Mouse (Mus musculus) liver, embryonic 14.5 days (tissue): ENCODE results near the gene Mrln. TPM values are rescaled to one million over a fixed set of nuclear protein-coding genes. Genes with fewer than 3 reads are reported as not detected.
A peak's percentile ranks its signal among the peaks of the same experiment; 100 is the strongest.

ENCODE experiments used
- ATAC-seq: fragments of 200-750 bp; cut with Nextera tagmentation; 2 replicates; pipeline ENCODE4 v1.8.0; 2017; ENCODE audit warnings: moderate number of reproducible peaks, mild to moderate bottlenecking, moderate library complexity; ENCODE audit not compliant: insufficient read depth
- DNase-seq, 3 experiments: peaks; one replicate each; pipeline ENCODE4 v3.0.0-alpha.2; 2012 to 2013; ENCODE audit warnings: low read depth in 3 of 3, low spot score in 3 of 3
- H3K27ac ChIP-seq: fragments of 300-500 bp; sonication (generic); 2 replicates; pipeline ENCODE4 v1.5.1; 2014; ENCODE audit warnings: moderate library complexity, mild to moderate bottlenecking, control low read depth, inconsistent platforms
- H3K27me3 ChIP-seq: fragments of 300-500 bp; sonication (generic); 2 replicates; pipeline ENCODE4 v1.6.1; 2014; ENCODE audit warnings: mild to moderate bottlenecking, low read length, moderate library complexity; ENCODE audit not compliant: control insufficient read depth, insufficient read depth
- H3K36me3 ChIP-seq: fragments of 300-500 bp; sonication (generic); replicated peaks from 2 replicates; pipeline ENCODE4 v1.6.1; 2014; ENCODE audit warnings: low read depth; ENCODE audit not compliant: control insufficient read depth, insufficient read depth
- H3K4me1 ChIP-seq, 2 experiments: fragments of 200-500 bp in 1 of 2; fragments of 300-500 bp in 1 of 2; sonication (generic) in 1 of 2; replicated peaks; 2 replicates each; pipeline ENCODE4 v1.6.1; 2012 to 2014; ENCODE audit warnings: antibody characterized with exemption in 1 of 2, inconsistent platforms in 1 of 2, low read length in 1 of 2; ENCODE audit not compliant: control insufficient read depth in 2 of 2, insufficient read depth in 2 of 2
- H3K4me2 ChIP-seq: fragments of 300-500 bp; sonication (generic); 2 replicates; pipeline ENCODE4 v1.6.1; 2014; ENCODE audit warnings: low read depth, mild to moderate bottlenecking, control low read depth, moderate library complexity
- H3K4me3 ChIP-seq, 2 experiments: fragments of 200-500 bp in 1 of 2; fragments of 300-500 bp in 1 of 2; sonication (generic) in 1 of 2; 2 replicates each; pipeline ENCODE4 v1.5.1; 2012 to 2014; ENCODE audit warnings: low read depth in 2 of 2, low read length in 2 of 2, mild to moderate bottlenecking in 2 of 2, control low read depth in 1 of 2, inconsistent platforms in 1 of 2, moderate library complexity in 1 of 2; ENCODE audit not compliant: insufficient read depth in 1 of 2
- H3K9ac ChIP-seq: fragments of 300-500 bp; sonication (generic); replicated peaks from 2 replicates; pipeline ENCODE4 v1.6.1; 2014; ENCODE audit warnings: mild to moderate bottlenecking, control low read depth, moderate library complexity
- H3K9me3 ChIP-seq: fragments of 300-500 bp; sonication (generic); 2 replicates; pipeline ENCODE4 v1.6.1; 2016; ENCODE audit warnings: low read length, mixed read lengths; ENCODE audit not compliant: control insufficient read depth
- CTCF ChIP-seq: IDR thresholded peaks from 2 replicates; pipeline ENCODE4 v1.5.1; 2016; ENCODE audit warnings: antibody characterized with exemption, low read depth, control low read depth
- EP300 ChIP-seq: IDR thresholded peaks from 2 replicates; pipeline ENCODE4 v1.6.1; 2016; ENCODE audit warnings: antibody characterized with exemption, low read depth
- WGBS: fragments of 180-500 bp; shearing (Covaris S2); extraction: QIAGEN DNeasy Blood & Tissue Kit; methylation state at CpG from one replicate; pipeline ENCODE4 v1.1.7; 2014; ENCODE audit not compliant: insufficient replicate concordance; 5-methylcytosine and 5-hydroxymethylcytosine counted together
- polyA plus RNA-seq, 2 experiments: library from polyadenylated mRNA; depleted of rRNA in 1 of 2; stranded (reverse) in 1 of 2; unstranded in 1 of 2; fragments of >200 nt; fragmentation: Nextera tagmentation in 1 of 2; extraction: Ambion mirVana in 1 of 2; gene quantifications; 2 replicates each; pipeline versions ENCODE4 v1.2.1 to v1.2.3; 2012 to 2014

Gene Mrln
- polyA plus RNA-seq, 2 experiments, result 0.15 TPM; not detected in 1

- 67% methylated on average over 15 of the region's 15 CpGs for WGBS
- Histone ChIP-seq H3K27ac (no peak overlapping the region), H3K36me3 (peaks cover 8% of the 10 kb centered on the region), H3K9me3 (no peaks in the 10 kb centered on the region), H3K4me2 (no peak overlapping the region), H3K4me3 (no peak overlapping the region), H3K9ac (no peak overlapping the region), H3K27me3 (no peaks in the 10 kb centered on the region), H3K4me1 (0 out of 4 replicates have a peak, but pooled peaks cover 0 to 2% of the 10 kb centered on the region in 2 experiments)
- ATAC-seq, result no peak
- TF ChIP-seq EP300 (no peak), CTCF (no peak)
- DNase-seq, result no peak
Observed at GRCm38 (mm10) chr10:70183210-70184080, 21.0 kb upstream of the Mrln start.

DNA sequence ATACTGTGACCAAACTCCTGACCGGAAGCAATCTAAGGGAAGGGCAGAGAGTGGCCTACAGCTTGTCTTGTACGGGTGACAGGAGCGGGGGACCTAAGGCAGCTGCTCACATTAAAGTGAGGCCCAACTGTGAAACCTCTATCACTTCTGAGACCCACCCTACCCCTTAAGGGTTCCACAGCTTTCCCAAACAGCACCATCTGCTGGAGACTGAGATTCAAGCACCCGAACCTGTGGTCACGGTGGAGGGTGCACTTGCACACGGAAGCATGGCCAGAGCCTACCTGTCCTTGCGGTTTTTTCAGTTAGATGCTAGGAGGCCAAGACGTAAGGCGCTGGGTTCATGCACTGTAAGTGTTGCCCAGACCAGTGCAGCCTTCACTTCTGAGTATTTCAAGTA lies 18.3 kb upstream of the Mrln start:
- H3K27me3 ChIP-seq, result no peaks in the 10 kb centered on the region
- no peaks in the 10 kb centered on the region for H3K9me3 ChIP-seq
- H3K4me3 ChIP-seq, result no peak overlapping the region
- no peak overlapping the region for H3K9ac ChIP-seq
- peaks cover 21% of the 10 kb centered on the region for H3K36me3 ChIP-seq
- H3K4me1 ChIP-seq, result no peaks in the 10 kb centered on the region
- H3K4me2 ChIP-seq, result no peak overlapping the region
- 73% methylated on average over 9 of the region's 9 CpGs for WGBS
- no peak overlapping the region for H3K27ac ChIP-seq
- ATAC-seq (0 out of 2 replicates have a peak, but pooled peaks have one; percentile 21), DNase-seq (no peak)
- TF ChIP-seq EP300, result no peak
- peak; percentile 69 for TF ChIP-seq CTCF

DNA sequence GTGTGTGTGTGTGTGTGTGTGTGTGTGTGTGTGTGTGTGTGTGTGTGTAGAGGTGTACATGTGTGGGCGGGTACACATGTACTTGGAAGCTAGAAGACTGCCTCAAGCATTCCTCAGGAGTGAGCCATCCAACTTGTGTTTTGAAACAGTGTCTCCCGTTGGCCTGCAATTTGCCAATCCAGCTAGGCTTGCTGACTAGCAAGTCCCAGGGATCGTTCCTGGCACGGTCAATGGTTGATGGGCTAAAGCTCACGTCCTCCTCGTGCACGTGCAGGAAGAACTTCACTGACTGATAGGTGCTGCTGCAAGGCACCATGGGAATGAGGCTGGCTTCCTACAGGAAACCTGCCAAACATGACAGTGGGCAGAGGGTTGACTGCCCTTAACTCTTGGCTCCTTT lies 17.9 kb upstream of the Mrln start:
- Histone ChIP-seq H3K27me3 (no peaks in the 10 kb centered on the region), H3K4me1 (no peaks in the 10 kb centered on the region), H3K4me3 (no peak overlapping the region), H3K36me3 (peaks cover 24% of the 10 kb centered on the region), H3K27ac (no peak overlapping the region), H3K4me2 (no peak overlapping the region), H3K9me3 (no peaks in the 10 kb centered on the region), H3K9ac (no peak overlapping the region)
- no peak for TF ChIP-seq EP300
- TF ChIP-seq CTCF, result no peak
- ATAC-seq, result no peak
- WGBS, result 73% methylated on average over 7 of the region's 7 CpGs
- no peak for DNase-seq

- Histone ChIP-seq H3K9me3 (no peaks in the 10 kb centered on the region), H3K4me2 (no peak overlapping the region), H3K9ac (no peak overlapping the region), H3K27me3 (no peaks in the 10 kb centered on the region), H3K4me1 (peaks cover 0 to 3% of the 10 kb centered on the region in 2 experiments; a peak in 1 of 4 replicates), H3K27ac (no peak overlapping the region), H3K4me3 (no peak overlapping the region), H3K36me3 (peaks cover 24% of the 10 kb centered on the region)
- 81% methylated on average over 13 of the region's 13 CpGs for WGBS
- DNase-seq (no peak), ATAC-seq (no peak)
- peak; percentile 29 for TF ChIP-seq CTCF
- TF ChIP-seq EP300, result no peak
Observed at GRCm38 (mm10) chr10:70189864-70190263, 14.6 kb upstream of the Mrln start.

GRCm38 (mm10) chr10:70194283-70194682 lies 10.2 kb upstream of the Mrln start:
- no peak for TF ChIP-seq EP300
- TF ChIP-seq CTCF, result no peak
- H3K27ac ChIP-seq, result no peak overlapping the region
- H3K4me3 ChIP-seq, result no peak overlapping the region
- H3K9ac ChIP-seq, result no peak overlapping the region
- peaks cover 0 to 16% of the 10 kb centered on the region in 2 experiments; a peak in 2 of 4 replicates for H3K4me1 ChIP-seq
- H3K27me3 ChIP-seq, result no peaks in the 10 kb centered on the region
- H3K4me2 ChIP-seq, result no peak overlapping the region
- ATAC-seq (no peak), DNase-seq (no peak)
- H3K36me3 ChIP-seq, result peaks cover 9% of the 10 kb centered on the region
- H3K9me3 ChIP-seq, result no peaks in the 10 kb centered on the region
- WGBS, result 67% methylated on average over 9 of the region's 9 CpGs
